Mouse (Mus musculus) intestine, embryonic 16.5 days (tissue): Measurements from ENCODE around the gene Sucla2. TPM values are rescaled to one million over a fixed set of nuclear protein-coding genes. Genes with fewer than 3 reads are reported as not detected.

Source experiments
- ATAC-seq: fragments of 200-750 bp; cut with Nextera tagmentation; 2 replicates; pipeline ENCODE4 v1.8.0; 2017; ENCODE audit warnings: moderate TSS enrichment, moderate library complexity
- H3K27ac ChIP-seq: fragments of 300-500 bp; sonication (generic); 2 replicates; pipeline ENCODE4 v1.5.1; 2014; ENCODE audit warnings: mild to moderate bottlenecking, low read length
- H3K27me3 ChIP-seq: fragments of 300-500 bp; sonication (generic); replicated peaks from 2 replicates; pipeline ENCODE4 v1.6.1; 2014; ENCODE audit warnings: low read length, control low read depth, mixed read lengths; ENCODE audit not compliant: control insufficient read depth, insufficient read depth
- H3K36me3 ChIP-seq: fragments of 300-500 bp; sonication (generic); 2 replicates; pipeline ENCODE4 v1.6.1; 2014; ENCODE audit warnings: low read length, control low read depth; ENCODE audit not compliant: control insufficient read depth, insufficient read depth
- H3K4me1 ChIP-seq: fragments of 300-500 bp; sonication (generic); 2 replicates; pipeline ENCODE4 v1.6.1; 2014; ENCODE audit warnings: low read length, control low read depth, mixed read lengths; ENCODE audit not compliant: control insufficient read depth, insufficient read depth
- H3K4me2 ChIP-seq: fragments of 300-500 bp; sonication (generic); 2 replicates; pipeline ENCODE4 v1.6.1; 2014; ENCODE audit warnings: low read depth, low read length, control low read depth
- H3K4me3 ChIP-seq: fragments of 300-500 bp; sonication (generic); 2 replicates; pipeline ENCODE4 v1.5.1; 2014; ENCODE audit warnings: mild to moderate bottlenecking, low read length
- H3K9ac ChIP-seq: fragments of 300-500 bp; sonication (generic); 2 replicates; pipeline ENCODE4 v1.6.1; 2014; ENCODE audit warnings: low read depth, low read length
- H3K9me3 ChIP-seq: fragments of 300-500 bp; sonication (generic); 2 replicates; pipeline ENCODE4 v1.6.1; 2016; ENCODE audit warnings: low read length, control low read depth; ENCODE audit not compliant: control insufficient read depth
- WGBS: fragments of 180-500 bp; shearing (Covaris S2); extraction: QIAGEN DNeasy Blood & Tissue Kit; methylation state at CpG from one replicate; pipeline ENCODE4 v1.1.7; 2014; 5-methylcytosine and 5-hydroxymethylcytosine counted together
- polyA plus RNA-seq: library from polyadenylated mRNA; unstranded; fragments of >200 nt; fragmentation: Nextera tagmentation; extraction: Ambion mirVana; gene quantifications from 2 replicates; pipeline ENCODE4 v1.2.1, GENCODE M21; 2015

Sucla2 gene
- polyA plus RNA-seq, 1 experiment from 2014 or later, result 140 TPM

GRCm38 (mm10) chr14:73493356-73493755, 31.8 kb upstream of the Sucla2 start:
- 91% methylated on average over 6 of the region's 6 CpGs for WGBS
- no peak overlapping the region for H3K4me2 ChIP-seq

GRCm38 (mm10) chr14:73494122-73494521, 31.0 kb upstream of the Sucla2 start:
- Histone ChIP-seq H3K4me2 (no peak overlapping the region), H3K4me3 (no peak overlapping the region), H3K9me3 (peaks cover 3% of the 10 kb centered on the region; the same call in 1 of the 2 replicates), H3K27ac (no peak overlapping the region), H3K27me3 (no peaks in the 10 kb centered on the region), H3K4me1 (no peaks in the 10 kb centered on the region), H3K9ac (no peak overlapping the region), H3K36me3 (no peaks in the 10 kb centered on the region)
- ATAC-seq, result no peak
- 75% methylated on average over 6 of the region's 6 CpGs for WGBS

More at GRCm38 (mm10) chr14:73493356-73493755, 31.8 kb upstream of the Sucla2 start:
- Histone ChIP-seq H3K36me3 (no peaks in the 10 kb centered on the region), H3K4me3 (no peak overlapping the region), H3K9ac (no peak overlapping the region), H3K4me1 (no peaks in the 10 kb centered on the region), H3K27me3 (no peaks in the 10 kb centered on the region), H3K27ac (no peak overlapping the region), H3K9me3 (peaks cover 3% of the 10 kb centered on the region; the same call in 1 of the 2 replicates)
- no peak for ATAC-seq

GRCm38 (mm10) chr14:73495753-73496152, 29.4 kb upstream of the Sucla2 start:
- ATAC-seq, result no peak
- no peaks in the 10 kb centered on the region for H3K36me3 ChIP-seq
- H3K9me3 ChIP-seq, result peaks cover 3% of the 10 kb centered on the region; the same call in 1 of the 2 replicates
- no peak overlapping the region for H3K4me3 ChIP-seq
- no peaks in the 10 kb centered on the region for H3K4me1 ChIP-seq
- 74% methylated on average over 7 of the region's 7 CpGs for WGBS
- H3K27ac ChIP-seq, result no peak overlapping the region
- H3K4me2 ChIP-seq, result no peak overlapping the region
- H3K9ac ChIP-seq, result no peak overlapping the region
- no peaks in the 10 kb centered on the region for H3K27me3 ChIP-seq

GRCm38 (mm10) chr14:73501283-73501682, 23.8 kb upstream of the Sucla2 start:
- H3K4me2 ChIP-seq, result no peak overlapping the region
- no peak overlapping the region for H3K9ac ChIP-seq
- H3K4me3 ChIP-seq, result no peak overlapping the region
- H3K4me1 ChIP-seq, result peaks cover 15% of the 10 kb centered on the region
- H3K27me3 ChIP-seq, result no peaks in the 10 kb centered on the region
- whole genome bisulfite sequencing, result 81% methylated on average over 9 of the region's 9 CpGs
- no peak overlapping the region for H3K27ac ChIP-seq
- no peaks in the 10 kb centered on the region for H3K36me3 ChIP-seq
- H3K9me3 ChIP-seq, result no peaks in the 10 kb centered on the region
- no peak for ATAC-seq

GRCm38 (mm10) chr14:73501721-73502120, 23.4 kb upstream of the Sucla2 start:
- H3K4me1 ChIP-seq, result peaks cover 15% of the 10 kb centered on the region
- no peaks in the 10 kb centered on the region for H3K27me3 ChIP-seq
- H3K9ac ChIP-seq, result no peak overlapping the region
- no peaks in the 10 kb centered on the region for H3K36me3 ChIP-seq
- no peak overlapping the region for H3K27ac ChIP-seq
- no peaks in the 10 kb centered on the region for H3K9me3 ChIP-seq
- 41% methylated on average over 6 of the region's 6 CpGs for WGBS
- no peak overlapping the region for H3K4me3 ChIP-seq
- H3K4me2 ChIP-seq, result no peak overlapping the region
- ATAC-seq, result peak; percentile 15; the same call in 1 of the 2 replicates

- no peak overlapping the region for H3K9ac ChIP-seq
- peaks cover 15% of the 10 kb centered on the region for H3K4me1 ChIP-seq
- no peak overlapping the region for H3K4me2 ChIP-seq
- no peaks in the 10 kb centered on the region for H3K9me3 ChIP-seq
- peak overlapping the region; percentile 38 for H3K27ac ChIP-seq
- peak; percentile 74 for ATAC-seq
- no peaks in the 10 kb centered on the region for H3K36me3 ChIP-seq
- WGBS, result 33% methylated on average over 7 of the region's 7 CpGs
- no peaks in the 10 kb centered on the region for H3K27me3 ChIP-seq
- H3K4me3 ChIP-seq, result no peak overlapping the region
Measured at GRCm38 (mm10) chr14:73502591-73503184, 22.4 kb upstream of the Sucla2 start.

- peak; percentile 82 for ATAC-seq
- peaks cover 15% of the 10 kb centered on the region for H3K4me1 ChIP-seq
Measured at GRCm38 (mm10) chr14:73503237-73503933, 21.7 kb upstream of the Sucla2 start.

GRCm38 (mm10) chr14:73506283-73506682, 18.8 kb upstream of the Sucla2 start:
- Histone ChIP-seq H3K4me3 (no peak overlapping the region), H3K27me3 (no peaks in the 10 kb centered on the region), H3K9ac (no peak overlapping the region), H3K9me3 (no peaks in the 10 kb centered on the region), H3K36me3 (no peaks in the 10 kb centered on the region), H3K4me1 (peaks cover 23% of the 10 kb centered on the region), H3K4me2 (no peak overlapping the region), H3K27ac (no peak overlapping the region)
- 62% methylated on average over 8 of the region's 8 CpGs for WGBS
- ATAC-seq, result no peak

More at GRCm38 (mm10) chr14:73503237-73503933, 21.7 kb upstream of the Sucla2 start:
- 49% methylated on average over 13 of the region's 13 CpGs for WGBS
- Histone ChIP-seq H3K4me2 (no peak overlapping the region), H3K9ac (no peak overlapping the region), H3K36me3 (no peaks in the 10 kb centered on the region), H3K4me3 (no peak overlapping the region), H3K9me3 (no peaks in the 10 kb centered on the region), H3K27me3 (no peaks in the 10 kb centered on the region), H3K27ac (peak overlapping the region; percentile 38)

- no peak overlapping the region for H3K4me2 ChIP-seq
- 0 out of 2 replicates have a peak, but pooled peaks cover under 1% of the 10 kb centered on the region for H3K36me3 ChIP-seq
- no peak for ATAC-seq
- H3K27ac ChIP-seq, result no peak overlapping the region
- H3K4me3 ChIP-seq, result no peak overlapping the region
- H3K27me3 ChIP-seq, result no peaks in the 10 kb centered on the region
- no peaks in the 10 kb centered on the region for H3K9me3 ChIP-seq
- H3K9ac ChIP-seq, result no peak overlapping the region
- H3K4me1 ChIP-seq, result peaks cover 16% of the 10 kb centered on the region
- 82% methylated on average over 15 of the region's 15 CpGs for WGBS
Measured at GRCm38 (mm10) chr14:73507200-73507599, 17.9 kb upstream of the Sucla2 start.
